Mouse (Mus musculus) sigmoid colon, adult 10 weeks (tissue): ENCODE data around the gene Maged2. TPM values are rescaled to one million over a fixed set of nuclear protein-coding genes. Genes with fewer than 3 reads are reported as not detected.

Experiments used
- polyA plus RNA-seq: library from polyadenylated mRNA; stranded (reverse); fragments of 350-450 nt; fragmentation: Illumina TruSeq; extraction: RNeasy Lipid Tissue Mini Kit (QIAGEN cat#74804); gene quantifications from one replicate; pipeline ENCODE4 v1.2.3, GENCODE M21; 2014; ENCODE audit warnings: low read depth, low replicate concordance

The Maged2 gene
- polyA plus RNA-seq = 9.3 TPM

DNA sequence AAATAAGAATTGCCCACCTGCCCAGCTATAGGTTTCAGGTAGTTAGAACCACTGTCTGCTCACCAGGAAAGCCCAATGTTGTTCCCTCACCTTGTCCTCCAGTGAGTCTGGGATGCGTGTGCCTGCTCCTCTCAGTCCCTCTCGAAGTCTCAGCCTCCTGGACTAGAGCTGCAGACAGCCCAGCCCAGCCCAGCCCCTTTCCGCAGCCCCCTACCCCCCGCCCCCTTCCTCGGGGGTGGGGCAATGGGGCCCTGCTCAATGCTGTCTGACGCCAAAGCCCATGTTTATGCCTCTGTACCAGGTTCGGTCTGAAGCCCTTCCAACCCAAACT is at the start of gene Maged2:
TSS of gene Maged2 (minus strand) at position 207 of the 331 bp plus-strand sequence.

Other genes starting within 250 kb of the Maged2 start
- 4.1 TPM for gene Pfkfb1, start 226.1 kb downstream of the Maged2 start, polyA plus RNA-seq
- 4.3 TPM for gene Apex2, start 224.5 kb downstream of the Maged2 start, polyA plus RNA-seq
- gene Tro, start 156.8 kb downstream of the Maged2 start, polyA plus RNA-seq = 3.6 TPM
- 35.8 TPM for gene Gnl3l, start 203.0 kb upstream of the Maged2 start, polyA plus RNA-seq
- 1.0 TPM for gene Fgd1, start 231.8 kb upstream of the Maged2 start, polyA plus RNA-seq